Mouse (Mus musculus): ENCODE measurements around the gene Hdac7.

The Hdac7 gene

DNA sequence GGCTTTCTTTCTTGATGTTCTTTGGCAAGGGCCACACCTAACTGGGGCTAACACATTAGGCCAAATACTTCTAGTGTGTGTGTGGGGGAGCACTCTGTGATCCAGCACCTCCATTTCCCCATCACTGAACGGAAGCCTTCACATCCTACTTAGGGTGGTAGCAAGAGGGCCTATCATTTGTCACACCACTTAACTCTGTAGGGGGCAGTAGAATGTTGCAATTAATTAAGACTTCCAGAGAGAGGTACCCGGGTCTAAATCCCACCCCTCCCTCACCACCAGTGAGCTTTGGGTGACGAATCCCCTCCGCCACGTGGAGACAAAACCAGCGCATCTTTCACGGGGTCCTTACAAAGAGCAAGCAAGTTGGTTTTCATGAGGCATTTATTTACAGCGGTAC is 9.8 kb upstream of the Hdac7 start:
- DNase-seq, result no peak

DNA sequence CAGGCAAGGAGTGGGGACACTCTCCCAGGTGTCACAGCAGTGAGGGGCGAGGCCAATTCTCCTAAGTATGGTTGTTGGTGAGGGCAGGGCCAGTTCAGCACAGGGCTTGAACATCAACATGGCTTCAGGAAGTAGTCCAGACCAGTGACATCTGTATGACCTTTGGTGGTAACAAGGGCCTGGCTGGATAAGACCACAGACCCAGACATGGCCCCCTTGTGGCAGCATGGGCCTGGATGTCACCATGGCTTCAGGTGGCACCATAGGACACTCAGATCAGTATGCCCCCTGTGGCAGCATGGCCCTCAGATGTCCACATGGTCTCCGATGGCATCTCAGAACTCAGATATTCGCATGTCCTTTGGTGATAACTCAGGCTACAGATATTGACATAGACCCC is 8.0 kb upstream of the Hdac7 start:
- DNase-seq, result no peak

DNA sequence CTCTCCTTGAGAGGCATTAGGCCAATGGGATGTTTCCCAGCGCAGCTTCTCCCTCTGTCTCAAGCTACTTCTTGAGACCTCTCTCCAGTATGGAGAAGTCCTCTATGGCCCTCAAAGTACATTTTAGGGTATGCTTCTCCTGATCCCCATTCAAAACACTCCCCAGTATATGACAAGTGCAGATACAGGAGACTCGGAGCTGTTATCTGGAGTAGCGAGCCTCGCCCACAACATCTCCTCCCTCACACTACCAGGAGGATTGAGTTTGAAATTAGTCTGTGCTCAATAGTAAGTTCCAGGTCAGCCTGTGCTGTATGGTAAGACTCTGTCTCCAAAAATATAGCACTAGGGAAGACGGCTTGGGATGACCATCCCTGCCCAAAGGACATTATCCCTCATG is 6.7 kb upstream of the Hdac7 start:
- peak; percentile 61 for DNase-seq

DNA sequence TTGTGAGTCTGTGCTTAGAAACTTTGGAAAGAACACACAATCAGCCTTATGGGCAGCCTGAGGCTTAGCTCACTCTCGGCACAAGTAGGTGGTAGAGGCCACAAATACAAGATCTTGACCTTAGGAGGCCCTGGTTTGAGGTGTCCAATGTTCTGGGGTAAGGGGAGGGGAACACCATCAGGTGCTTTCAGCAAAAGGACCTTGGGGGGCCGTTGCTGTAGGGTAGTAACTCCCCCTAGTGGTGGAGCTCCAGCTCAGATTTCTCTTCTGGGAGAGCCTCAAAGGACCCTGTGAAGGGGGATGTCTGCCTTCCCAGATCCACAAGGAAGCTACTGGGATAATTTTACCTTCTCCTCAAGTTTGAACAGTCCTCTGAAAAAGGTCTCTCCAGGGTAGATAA is 6.1 kb upstream of the Hdac7 start:
- peak; percentile 61 for DNase-seq

DNA sequence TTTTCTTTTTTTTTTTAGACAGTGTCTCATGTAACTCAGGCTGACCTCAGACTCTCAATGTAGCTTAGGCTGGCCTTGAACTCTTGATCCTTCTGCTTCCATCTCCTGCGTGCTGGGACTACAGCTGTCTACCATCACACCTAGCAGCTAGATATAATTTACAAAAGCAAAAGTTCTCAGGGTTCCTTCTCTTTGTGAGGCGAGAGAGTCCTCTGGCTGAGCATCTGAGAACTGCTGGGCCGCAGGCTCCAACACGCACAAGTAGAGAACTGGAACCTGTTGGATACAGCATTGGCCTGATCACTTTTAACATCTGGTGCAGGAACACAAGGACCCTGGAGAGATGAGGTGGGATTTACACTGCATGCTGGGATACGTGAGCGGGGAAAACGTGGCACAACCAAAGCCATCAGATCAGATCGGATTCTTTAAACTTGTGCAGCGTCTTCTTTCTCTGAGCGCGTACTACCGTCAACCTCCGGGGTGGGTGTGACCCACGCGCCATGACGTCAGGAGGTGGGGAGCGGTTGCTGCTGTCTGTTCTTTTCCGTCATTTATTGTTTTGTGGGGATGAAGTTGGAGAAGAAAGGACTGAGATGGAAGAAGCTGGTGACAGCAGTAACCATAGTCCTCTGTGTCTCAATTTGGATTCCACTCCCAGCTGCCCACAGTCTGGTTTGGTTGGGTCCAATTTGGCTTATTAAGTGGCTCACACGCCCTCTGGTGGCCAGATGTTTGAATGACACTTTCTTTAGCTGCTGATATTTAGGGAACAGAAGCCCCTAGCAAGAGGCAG is 5.0 kb upstream of the Hdac7 start:
- DNase-seq, result peak; percentile 84

DNA sequence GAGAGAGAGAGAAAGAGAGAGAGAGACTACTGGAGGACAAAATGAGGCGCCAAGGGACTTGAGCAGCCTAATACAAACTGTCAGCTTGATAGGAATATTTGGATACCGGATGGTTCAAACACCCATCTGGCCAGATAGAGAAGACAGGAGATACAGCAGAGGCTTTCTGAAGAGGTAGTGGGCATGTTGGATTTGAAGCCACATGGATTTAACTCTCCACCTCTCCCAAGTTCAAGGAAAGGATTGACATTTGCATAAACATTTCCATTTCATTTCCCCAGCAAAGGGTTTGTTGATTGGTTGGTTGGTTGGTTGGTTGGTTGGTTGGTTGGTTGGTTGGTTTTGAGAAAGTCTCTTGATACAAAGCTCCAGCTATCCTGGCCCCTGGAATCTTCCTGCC is 3.6 kb upstream of the Hdac7 start:
- DNase-seq, result no peak

DNA sequence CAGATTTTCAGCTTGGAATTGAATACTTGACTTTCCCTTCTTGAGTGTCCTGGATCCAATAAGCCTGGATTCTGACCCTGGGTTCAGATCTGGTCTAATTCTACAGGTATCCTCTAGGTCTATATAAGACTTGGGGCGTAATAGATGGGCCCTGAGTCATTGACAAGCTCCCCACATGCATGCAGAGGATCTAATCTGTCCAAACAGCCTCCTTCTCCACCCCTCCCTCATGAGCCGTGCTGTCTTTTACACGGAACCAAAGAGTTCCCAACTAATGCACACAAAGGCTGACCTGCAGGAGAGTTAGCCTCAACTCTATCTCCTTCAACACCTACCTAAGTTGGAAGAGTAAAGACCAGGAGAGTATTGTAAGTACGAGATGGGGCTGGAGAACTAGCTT is 3.0 kb upstream of the Hdac7 start:
- DNase-seq, result peak; percentile 69

DNA sequence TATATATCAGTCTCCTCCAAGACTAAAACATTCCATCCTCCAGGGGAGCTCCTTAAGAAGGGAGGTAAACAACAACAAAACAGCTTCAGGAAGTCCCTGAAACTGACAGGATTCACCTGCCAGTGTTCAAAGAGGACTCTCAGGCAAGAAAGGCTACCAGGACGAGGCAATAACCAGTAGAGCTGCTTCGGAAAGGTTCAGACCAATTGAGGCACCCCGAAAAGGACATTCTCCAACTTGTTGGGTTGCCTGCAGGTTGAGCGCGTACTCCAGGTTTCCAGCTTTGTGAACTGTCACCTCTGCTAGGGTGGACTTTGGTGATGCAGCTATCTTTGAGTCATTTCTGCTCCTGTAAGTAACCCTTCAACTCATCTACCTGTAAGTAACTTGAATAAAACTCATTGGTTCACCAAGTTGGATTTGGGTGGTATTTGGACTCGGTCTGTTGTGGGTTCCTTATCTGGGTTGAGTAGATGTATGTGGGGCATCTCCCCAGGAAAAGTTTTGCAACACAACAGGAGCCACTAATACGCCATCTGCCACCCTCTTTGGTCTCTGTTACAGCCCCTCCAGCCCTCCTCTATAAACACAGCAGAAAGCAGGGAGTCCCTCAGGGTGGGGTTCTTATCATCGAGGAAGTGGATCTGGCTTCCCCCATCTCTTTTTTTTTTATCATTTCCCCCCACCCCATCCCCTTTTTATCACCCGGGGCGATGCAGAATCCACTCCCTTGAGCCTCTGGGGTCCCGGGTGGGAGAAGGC is 2.0 kb upstream of the Hdac7 start:
- DNase-seq, result no peak

DNA sequence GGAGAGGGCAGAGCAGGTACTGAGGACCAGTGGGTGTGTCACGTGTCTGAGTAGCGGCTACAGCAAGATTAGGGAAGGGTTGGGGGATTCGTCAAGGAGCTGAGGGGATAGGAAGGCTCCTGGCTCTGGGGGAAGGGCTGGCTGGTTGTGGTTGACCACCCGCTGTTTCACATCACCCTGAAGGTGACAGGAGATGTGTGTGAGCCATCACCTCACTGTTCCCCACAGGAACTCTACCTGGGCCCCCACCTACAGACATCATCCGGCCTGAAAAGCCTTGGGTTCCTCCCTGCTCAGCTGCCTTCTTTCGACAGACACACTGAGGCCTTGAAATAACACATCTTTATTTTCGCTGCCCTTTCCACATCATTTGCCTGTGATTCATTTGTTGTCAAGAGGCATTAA is 1.1 kb downstream of the Hdac7 start:
- peak; percentile 38 for DNase-seq

DNA sequence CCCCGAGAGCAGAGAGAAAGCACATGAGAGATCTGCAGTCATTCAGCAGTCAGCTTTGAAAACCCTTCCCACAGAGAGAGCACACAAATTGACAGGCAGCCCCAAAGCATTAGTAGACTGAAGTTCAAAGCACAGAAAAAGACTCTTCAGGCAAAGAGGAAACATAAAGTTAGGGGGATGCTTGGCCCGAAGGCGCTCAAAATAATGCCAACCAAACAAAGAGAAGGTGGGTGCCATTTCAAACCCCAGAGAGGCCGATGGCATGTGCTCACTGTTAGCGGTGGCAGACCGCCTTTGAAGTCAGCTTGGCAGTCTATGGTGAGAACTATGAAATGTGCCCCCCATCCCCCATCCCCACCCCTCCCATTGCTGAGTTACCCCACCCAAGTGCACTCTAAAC is 2.2 kb downstream of the Hdac7 start:
- DNase-seq, result no peak

DNA sequence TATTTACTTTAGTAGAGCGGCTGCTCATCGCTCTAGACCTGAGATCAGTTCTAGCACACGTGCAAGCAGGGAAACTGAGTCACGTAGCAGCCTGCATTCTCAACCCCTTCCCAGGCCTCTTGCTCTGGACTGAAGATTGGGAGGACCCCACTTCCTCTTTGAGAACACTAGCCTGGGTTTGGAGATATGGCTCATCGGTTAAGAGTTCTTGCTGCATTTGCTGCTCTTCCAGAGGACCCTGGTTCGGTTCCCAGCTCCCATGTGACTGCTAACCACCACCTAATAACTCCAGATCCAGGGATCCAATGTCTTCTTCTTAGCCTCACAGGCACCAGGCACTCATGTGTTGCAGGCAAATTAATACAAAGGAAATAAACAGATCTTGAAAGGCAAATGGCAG is 2.9 kb downstream of the Hdac7 start:
- no peak for DNase-seq

DNA sequence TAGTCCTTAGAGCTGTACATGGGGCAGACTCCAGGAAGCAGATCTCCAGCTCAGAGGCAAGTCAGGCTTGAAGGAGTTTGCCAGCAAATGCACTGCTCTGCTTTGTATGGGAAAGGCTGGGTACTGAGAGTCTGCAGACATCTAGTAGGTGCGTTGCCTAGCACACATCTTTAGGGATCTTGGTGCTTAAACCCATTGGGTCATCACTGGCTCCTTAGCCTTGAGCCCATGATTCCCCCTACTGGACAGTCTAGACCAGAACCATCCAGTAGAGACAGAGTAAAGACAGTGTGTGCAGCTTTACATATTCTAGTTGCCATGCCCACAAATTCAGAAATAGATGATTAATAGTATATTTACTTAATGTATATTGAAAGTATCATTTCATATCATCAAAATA is 3.5 kb downstream of the Hdac7 start:
- no peak for DNase-seq

DNA sequence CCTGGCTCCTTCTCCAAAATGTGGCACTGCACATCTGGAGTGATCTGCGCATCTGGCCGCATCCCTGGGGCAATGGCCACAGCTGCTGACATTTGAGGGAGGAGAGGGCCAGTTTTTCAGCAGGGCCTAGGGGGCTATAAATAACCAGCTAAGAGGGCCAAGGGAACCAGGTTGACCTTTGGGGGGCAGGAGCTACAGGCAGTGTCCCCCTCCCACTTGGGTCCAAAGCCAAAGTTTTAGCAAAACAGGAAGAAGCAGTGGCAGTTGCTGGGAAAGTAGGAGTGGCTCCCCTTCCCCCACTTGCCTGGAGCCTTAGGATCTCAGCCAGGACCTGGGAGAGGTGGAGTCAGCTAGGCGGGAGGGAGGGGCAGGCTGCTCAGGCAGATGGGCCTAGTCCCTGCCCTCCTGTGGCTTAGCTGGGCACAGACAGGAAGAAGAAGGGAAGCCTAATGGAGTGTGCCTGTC is 4.3 kb downstream of the Hdac7 start:
- peak; percentile 76 for DNase-seq

DNA sequence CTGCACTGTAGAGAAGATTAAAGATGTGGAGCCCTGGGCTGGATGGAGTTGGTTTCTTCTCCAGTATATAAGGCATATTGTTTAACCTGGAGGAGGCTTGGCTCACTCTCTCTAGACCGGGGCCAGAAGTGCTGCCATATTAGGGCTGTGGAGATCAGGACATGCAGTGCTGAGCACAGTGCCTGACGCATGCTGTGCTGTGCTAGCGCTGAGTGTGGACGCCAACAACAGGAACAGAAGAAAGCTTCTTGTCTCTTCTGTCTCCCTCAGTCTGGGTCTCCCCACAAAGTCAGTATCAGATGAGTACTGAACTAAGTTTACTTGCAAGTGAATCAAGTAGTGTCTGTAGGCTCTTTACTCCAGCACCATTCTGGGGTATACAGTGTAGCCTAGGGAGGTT is 4.8 kb downstream of the Hdac7 start:
- DNase-seq, result no peak

DNA sequence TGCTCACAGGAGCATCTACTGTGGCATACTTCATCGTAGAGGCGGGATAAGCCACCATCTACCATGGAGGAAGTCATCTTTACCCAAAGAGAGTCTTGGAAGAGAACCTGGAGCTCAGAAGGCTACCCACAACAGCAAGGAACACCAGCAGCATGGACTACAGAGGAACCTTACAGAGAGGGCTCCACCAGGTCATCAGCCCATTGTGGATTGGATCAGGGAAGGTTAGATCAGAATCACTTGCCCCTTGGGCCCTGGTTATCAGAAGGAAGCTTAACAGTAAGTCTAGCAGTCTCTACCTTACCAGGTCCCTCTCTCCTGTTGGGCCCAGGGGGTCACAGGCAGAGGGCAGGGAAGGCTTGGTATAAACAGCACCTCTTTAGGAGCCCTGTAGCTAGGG is 5.3 kb downstream of the Hdac7 start:
- DNase-seq, result no peak

DNA sequence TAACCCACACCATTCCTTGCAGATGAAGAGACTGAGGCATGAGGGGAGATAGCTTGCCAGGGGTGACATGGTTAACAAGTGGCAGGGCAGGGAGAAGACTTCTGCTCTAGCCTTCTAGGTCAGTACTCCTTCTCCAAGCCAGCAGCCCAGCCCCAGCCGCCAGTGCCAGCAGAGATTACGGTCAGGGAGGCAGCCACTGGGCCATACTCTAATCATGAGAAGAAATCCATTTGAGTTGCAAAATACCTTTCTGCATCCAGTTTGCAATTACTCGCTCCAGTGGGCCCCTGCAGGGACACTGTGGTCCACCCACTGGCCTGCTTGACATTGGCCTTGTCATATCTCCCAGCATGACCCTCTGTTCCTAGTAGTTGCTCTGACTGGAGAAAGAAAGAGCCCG is 5.9 kb downstream of the Hdac7 start:
- no peak for DNase-seq

DNA sequence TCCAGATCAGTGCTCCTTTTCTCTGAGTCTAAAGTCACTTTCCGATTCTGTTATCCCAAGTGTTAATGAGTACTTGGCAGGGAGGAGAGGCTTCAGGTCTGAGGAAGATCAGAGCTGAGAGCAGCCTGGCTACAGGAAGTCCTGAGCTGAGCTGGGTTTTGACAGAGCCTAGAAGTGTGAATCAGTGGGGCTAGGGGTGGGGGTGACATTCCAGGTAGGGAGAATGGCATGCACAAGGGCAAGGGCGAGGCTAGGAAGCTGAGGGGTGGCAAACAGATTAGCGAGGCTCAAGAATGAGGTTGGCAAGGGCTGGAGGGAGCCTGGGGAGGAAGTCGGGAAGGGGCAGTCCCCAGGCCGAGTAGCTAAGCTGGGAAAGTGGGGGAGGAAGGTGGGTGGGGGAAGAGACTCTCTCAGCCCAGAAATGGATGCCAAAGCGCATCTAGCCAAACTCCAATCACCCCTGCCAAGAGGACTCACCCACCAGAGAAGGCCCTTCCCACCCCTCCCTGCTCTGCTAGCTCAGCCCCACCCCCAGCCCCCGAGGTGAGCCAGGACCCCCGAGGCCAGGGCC is 6.7 kb downstream of the Hdac7 start:
- no peak for DNase-seq

DNA sequence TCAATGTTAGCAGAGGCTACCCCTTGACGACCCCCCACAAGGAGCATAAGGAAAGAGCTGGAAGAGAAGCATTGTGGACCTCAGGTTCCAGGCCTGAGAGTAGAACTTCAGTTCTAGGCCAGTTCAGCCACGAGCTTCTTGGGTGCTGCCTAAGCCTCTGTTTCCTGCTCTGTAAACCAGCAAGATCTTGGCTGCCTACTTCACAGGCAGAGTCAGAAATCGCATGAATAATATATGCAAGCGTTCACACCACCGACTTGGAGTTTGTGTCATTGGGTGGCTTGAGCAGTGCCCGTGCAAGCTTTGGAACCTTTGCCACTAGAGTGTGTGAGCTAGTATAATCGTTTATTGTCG is 7.4 kb downstream of the Hdac7 start:
- DNase-seq, result no peak

DNA sequence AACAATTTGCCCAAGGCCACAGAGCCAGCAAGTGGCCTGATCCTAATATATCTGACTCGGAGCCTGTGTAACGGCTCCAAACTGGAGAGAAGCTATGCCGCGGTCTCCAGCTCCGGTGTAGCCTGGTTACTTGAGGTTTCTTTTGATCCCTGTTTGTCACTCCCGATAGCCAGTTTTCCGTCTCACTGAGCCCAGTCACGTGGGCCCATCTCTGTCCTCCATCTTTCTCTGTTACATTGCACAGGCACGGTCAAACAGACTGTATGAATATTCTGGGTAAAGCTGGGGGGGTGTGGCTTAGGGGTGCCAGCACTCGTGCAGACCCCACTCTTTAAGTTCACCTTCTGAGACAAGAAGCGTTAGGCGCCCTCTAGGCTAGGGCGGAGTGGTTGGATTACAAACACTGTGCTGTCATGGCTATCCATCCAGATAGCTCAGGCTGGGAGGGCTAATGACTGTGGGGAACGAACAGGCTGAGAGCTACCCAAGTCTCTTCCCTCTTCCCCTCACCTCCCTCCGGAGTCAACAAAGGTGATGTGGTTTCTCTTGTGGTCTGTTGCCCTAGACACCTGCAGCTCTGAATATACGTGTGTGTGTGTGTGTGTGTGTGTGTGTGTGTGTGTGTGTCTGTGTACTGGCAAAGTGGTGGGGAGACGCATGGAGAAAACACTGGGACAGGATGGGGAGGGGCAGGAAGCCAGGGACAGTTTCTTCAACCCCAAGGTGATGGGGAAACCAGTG is 8.0 kb downstream of the Hdac7 start:
- no peak for DNase-seq

DNA sequence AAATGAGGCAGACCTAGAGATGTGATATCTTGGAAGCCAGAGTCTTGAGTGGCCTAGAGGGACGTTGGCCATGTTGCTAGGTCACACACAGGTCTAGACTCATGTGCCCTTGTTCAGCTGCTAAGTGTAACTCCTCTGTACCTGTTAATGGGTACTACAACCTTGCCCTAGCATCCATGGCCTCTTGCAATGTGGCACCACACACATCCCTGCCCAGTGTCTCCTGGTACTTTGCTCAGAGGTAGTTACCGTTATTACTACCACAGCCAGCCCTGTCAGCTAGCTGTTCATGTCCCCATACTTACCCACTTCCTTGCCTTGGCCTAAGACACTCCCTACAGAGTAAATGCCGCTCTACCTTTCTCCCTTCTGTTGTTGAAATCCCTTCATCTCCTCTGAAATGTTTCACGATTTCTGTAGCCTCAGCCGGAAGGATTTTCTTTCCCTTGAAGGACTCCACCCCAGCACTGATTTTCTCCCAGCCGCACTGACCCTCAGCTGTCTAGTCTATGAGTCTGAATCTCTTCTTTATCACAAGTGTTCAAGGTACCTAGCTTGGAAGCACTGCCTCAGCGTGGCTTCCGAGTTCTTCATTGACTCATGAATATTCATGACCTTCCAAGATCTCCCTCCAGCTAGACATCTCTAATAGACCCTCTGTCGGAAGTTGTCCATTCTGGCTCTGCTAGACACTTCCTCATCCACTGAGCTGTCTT is 11.4 kb downstream of the Hdac7 start:
- no peak for DNase-seq

DNA sequence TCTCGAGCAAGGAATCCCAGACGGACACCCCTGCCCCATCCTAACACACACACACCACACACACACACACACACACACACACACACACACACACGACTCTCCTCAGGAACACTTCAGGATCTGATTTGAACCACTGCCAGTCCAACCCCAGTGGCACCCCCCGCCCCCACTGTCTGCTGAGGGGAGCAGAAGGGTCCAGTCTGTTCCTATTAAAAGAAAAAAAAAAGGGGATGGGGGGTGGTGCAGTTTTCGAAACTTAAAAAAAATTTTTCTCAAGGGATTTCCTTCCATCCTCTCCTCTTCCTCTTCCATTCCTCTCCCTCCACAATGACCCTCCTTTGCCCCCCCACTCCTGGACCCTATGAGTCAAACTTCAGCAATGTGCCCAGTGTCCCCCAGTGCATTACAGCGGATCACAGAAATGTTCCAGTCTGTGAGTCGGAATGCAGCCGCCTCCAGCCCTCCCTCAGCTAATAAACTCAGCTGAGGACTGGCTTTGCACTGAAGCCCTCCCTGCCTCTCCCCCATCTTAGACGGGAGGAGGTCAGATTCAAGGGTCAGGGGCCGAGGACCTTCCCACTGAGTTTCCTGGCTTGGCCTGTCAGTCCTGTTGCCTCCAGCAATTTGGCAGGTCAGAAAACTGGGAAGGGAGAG is 12.2 kb downstream of the Hdac7 start:
- DNase-seq, result peak; percentile 29
